Mouse (Mus musculus): Measurements from ENCODE around the gene Slc39a11.

Slc39a11 gene

DNA sequence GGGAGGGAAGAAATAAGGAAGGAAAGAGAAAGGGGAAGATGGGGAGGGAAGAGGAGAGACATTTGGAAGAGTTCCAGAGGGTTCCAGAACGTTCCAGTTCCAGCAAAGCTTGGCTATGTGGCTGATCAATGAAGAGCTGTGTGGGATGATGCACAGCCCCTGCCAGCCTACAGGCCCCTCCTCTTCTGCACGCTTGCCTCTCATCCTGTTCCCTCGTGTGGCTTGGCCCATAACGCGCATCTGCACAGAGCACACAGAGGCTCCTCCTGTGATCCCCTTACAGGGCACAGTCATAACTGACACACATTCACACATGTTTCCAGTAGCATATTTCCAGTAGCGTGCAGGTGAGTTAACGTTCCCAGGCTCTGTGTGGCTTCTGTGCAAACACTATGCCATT, 139.6 kb downstream of the Slc39a11 start:
- no peak for DNase-seq (ENCODE audit: low spot score)

DNA sequence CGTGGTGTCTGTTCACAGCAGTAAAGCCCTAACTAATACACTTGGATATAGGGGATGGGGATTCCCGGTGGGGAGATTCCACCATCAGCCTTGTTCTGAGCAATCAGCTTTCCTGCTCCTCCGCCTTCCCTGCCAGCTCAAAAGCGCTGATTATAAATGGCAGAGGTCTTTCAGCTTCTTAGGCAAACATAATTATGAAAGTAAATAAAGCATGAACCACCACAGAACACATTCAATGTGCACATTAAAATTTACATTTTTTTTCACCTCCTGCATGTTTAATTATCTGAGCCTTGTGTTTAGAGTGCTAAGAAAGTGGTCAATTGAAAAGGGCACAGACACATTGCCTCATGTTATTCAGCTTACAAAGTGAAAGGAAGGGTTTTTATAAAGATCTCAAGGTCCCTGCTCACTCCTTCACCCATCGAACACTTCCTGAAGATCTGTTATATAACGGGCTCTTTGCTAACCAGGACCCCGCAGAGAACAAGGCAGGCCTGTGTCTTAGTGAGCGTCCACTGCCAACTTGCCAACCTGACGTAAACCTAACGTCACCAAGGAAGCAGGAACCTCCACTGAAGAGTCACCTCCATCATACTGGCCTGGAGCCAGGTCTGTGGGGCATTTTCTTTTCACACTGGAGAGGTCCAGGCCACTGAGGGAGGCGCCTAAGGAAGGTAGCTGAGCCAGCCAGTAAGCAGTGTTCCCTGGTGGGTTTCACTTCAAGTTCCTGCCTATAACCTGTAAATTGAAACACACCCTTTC, 142.0 kb downstream of the Slc39a11 start:
- no peak for DNase-seq (ENCODE audit: low spot score)

DNA sequence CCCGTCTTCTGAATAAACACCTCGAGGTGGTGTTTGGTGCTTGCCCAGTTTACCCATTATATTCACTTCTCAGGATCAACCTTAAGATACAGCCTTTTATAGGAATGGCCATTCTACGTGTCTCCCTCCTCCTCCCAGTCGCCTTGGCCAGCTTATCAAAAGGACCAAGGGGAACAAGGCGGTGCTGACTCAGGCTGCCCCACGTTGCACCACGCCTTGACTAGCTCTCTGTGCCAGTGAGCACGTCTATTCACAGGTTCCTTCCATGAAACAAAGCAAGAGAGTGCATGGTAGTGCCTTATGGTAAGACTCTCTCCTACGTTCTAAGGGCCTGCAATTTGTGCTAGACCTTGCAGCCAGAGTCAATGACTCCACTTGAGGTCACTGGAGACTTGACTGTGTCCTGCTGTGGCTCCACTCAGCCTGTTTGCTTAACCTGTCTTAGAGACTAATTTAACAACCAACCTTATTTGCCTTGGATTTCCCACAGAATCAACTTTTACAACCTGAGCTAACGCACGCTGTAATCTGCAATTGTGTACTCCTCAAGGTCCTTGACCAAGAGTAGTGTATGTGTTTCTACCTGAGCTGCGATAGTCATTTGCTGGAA, 144.2 kb downstream of the Slc39a11 start:
- no peak for DNase-seq (ENCODE audit: low spot score)

GRCm38 (mm10) chr11:113504459-113505062, 145.3 kb downstream of the Slc39a11 start:
- DNase-seq (ENCODE audit: low spot score): no peak

- DNase-seq (ENCODE audit: low spot score): no peak
Measured at GRCm38 (mm10) chr11:113502968-113503367, 146.9 kb downstream of the Slc39a11 start.

DNA sequence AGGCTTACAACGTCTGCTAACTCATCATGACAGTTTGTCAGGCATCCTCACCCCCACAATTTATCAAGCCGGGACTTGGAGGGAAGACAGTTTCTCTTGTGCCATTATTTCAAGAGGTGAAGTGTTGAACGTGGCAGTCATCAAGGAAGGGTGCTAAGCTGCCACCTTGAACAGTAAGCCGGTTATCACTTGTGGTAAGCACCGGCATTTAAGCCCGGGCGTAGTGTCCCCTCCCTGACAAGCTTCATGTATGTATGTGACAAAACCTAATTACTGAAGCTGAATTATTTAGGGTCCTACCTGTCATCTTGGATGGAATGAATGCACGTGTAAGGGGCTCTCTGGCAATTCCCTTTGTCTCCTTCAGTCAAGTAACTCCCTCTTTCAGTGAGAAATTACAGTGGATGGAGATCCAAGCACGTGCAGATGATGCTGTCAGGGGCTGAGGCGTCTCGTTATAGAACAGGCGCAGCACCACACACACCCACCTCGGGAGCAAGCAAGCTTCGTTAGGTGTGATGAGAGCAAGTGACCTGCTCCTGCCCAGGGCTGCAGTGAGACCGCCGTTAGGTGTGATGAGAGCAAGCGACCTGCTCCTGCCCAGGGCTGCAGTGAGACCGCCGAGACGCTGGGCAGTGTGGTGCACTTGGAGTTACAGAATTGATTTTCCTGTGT, 149.1 kb downstream of the Slc39a11 start:
- DNase-seq (ENCODE audit: low spot score): no peak

GRCm38 (mm10) chr11:113498889-113499288, 151.0 kb downstream of the Slc39a11 start:
- DNase-seq (ENCODE audit: low spot score): peak; percentile 79

DNA sequence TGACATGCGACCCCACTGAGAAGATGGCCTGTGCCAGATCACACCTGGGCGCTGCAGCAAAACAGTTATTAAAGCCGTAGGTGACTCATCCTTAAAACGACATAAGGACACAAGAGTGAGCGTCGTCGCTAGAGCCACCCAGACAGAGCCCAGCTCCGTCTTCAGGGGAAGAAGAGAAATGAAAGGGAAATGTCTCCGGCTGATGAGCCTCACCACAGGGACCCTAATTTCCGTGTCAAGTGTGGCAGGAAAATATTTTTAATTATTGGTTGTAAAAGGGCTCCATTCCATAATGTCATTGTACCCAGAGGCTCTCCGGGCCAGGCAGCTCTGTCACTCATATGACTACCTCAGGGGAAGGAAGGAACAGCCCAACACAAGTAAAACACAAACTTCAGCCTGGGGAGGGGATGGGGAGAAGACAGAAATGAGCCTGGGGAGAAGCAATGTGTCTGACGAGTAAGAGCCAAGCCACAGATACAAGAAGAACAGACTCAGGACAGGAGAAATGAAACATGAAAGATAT, 155.8 kb downstream of the Slc39a11 start:
- no peak for DNase-seq (ENCODE audit: low spot score)

GRCm38 (mm10) chr11:113490530-113491520, 159.1 kb downstream of the Slc39a11 start:
- no peak for DNase-seq (ENCODE audit: low spot score)

DNA sequence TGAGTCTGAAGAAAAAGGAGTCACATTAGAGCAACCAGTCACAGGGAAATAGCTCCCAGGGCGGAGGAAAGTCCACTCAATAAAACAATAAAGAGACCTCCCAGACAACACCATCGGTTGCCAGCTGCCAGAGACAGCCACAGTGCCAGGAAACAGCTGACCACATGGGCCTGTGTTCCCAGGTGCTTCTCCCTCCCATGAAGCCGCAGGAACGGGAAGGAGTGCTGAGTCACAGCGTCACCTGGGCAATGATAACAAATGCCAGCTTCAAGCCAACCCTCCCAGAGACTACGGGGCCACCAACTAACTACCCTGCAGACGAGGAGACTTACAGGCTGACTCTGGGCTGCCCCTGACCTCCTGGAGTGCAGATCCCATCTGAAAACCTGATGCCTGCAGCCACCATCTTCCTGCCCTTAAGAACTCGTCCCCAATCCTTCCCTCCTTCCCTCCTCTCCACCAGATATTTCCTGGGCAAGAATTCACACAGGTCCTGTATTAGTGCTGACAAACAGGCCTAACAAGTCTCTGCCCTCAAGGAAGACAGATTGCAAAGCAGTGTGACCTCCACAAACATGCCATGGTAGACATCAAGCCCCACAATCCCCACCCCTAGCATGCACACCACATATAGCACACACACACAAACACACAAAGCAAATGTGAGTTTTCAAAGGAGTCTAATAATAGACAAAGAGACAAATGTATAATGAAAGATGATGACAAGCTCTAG, 162.1 kb downstream of the Slc39a11 start:
- DNase-seq (ENCODE audit: low spot score): no peak

DNA sequence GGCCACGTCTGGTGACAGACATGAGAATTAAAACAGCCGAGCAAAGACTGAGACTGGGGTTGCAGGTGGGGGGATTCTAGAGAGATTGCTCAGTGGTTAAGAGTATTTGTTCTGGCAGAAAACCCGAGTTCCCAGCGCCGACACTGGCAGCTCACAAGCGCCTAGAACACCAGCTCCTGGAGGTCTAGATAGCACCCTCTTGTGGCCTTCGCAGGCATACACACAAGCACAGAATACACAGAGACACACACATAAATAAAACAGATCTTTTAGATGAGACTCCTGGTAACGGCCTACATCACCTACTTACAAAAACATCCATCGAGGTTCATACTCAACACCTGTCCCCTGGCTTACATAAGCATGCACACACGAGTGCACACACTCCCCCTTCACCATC, 165.8 kb downstream of the Slc39a11 start:
- no peak for DNase-seq (ENCODE audit: low spot score)

- DNase-seq (ENCODE audit: low spot score): no peak
Measured at GRCm38 (mm10) chr11:113477550-113477949, 172.3 kb downstream of the Slc39a11 start.

GRCm38 (mm10) chr11:113476720-113477119, 173.2 kb downstream of the Slc39a11 start:
- no peak for DNase-seq (ENCODE audit: low spot score)

GRCm38 (mm10) chr11:113475491-113475890, 174.4 kb downstream of the Slc39a11 start:
- DNase-seq (ENCODE audit: low spot score): no peak

GRCm38 (mm10) chr11:113473998-113474534, 175.8 kb downstream of the Slc39a11 start:
- DNase-seq (ENCODE audit: low spot score): no peak

GRCm38 (mm10) chr11:113471936-113472335, 177.9 kb downstream of the Slc39a11 start:
- DNase-seq (ENCODE audit: low spot score): no peak

- DNase-seq (ENCODE audit: low spot score): no peak
Measured at GRCm38 (mm10) chr11:113469919-113470785, 179.7 kb downstream of the Slc39a11 start.

DNA sequence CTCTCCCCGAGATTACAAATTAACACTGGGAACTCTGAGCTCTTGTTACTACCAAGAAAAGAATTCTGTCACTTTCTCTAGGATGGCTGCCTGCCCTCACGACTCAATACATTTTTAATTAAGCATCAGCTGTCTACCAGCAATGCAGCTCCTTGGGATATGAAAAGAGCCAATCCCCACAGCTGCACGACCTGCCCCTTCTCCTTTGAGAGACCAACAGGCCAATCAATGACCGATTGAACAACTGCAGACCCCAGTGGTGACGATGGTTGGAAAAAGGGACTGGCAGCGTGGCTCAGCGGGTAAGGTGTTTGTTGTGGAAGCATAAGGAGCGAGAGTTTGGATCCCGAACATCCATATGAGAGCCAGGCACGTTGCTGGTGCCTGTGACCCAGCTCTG, 181.9 kb downstream of the Slc39a11 start:
- no peak for DNase-seq (ENCODE audit: low spot score)

GRCm38 (mm10) chr11:113467313-113467811, 182.5 kb downstream of the Slc39a11 start:
- DNase-seq (ENCODE audit: low spot score): no peak
